Mouse (Mus musculus) heart, embryonic 12.5 days (tissue): ENCODE results near the gene Pltp. TPM values are rescaled to one million over a fixed set of nuclear protein-coding genes. Genes with fewer than 3 reads are reported as not detected.

Experiments
- ATAC-seq: fragments of 200-750 bp; cut with Nextera tagmentation; 2 replicates; pipeline ENCODE4 v1.8.0; 2017; ENCODE audit warnings: moderate TSS enrichment, moderate library complexity; ENCODE audit not compliant: insufficient number of reproducible peaks, low FRiP score
- H3K27ac ChIP-seq: fragments of 300-500 bp; sonication (generic); 2 replicates; pipeline ENCODE4 v1.5.1; 2016; ENCODE audit warnings: mild to moderate bottlenecking, moderate library complexity; ENCODE audit not compliant: poor library complexity, severe bottlenecking
- H3K27me3 ChIP-seq: fragments of 300-500 bp; sonication (generic); replicated peaks from 2 replicates; pipeline ENCODE4 v1.6.1; 2016; ENCODE audit warnings: mild to moderate bottlenecking, moderate library complexity
- H3K36me3 ChIP-seq: fragments of 300-500 bp; sonication (generic); 2 replicates; pipeline ENCODE4 v1.6.1; 2016; ENCODE audit warnings: mild to moderate bottlenecking, moderate library complexity
- H3K4me1 ChIP-seq: fragments of 300-500 bp; sonication (generic); replicated peaks from 2 replicates; pipeline ENCODE4 v1.6.1; 2016; ENCODE audit warnings: mild to moderate bottlenecking
- H3K4me2 ChIP-seq: fragments of 300-500 bp; sonication (generic); 2 replicates; pipeline ENCODE4 v1.6.1; 2016; ENCODE audit warnings: mild to moderate bottlenecking, moderate library complexity
- H3K4me3 ChIP-seq: fragments of 300-500 bp; sonication (generic); 2 replicates; pipeline ENCODE4 v1.5.1; 2016; ENCODE audit warnings: mild to moderate bottlenecking
- H3K9ac ChIP-seq: fragments of 300-500 bp; sonication (generic); 2 replicates; pipeline ENCODE4 v1.6.1; 2016; ENCODE audit warnings: mild to moderate bottlenecking, moderate library complexity
- H3K9me3 ChIP-seq: fragments of 300-500 bp; sonication (generic); replicated peaks from 2 replicates; pipeline ENCODE4 v1.6.1; 2016; ENCODE audit warnings: mild to moderate bottlenecking, moderate library complexity
- WGBS: fragments of 180-500 bp; shearing (Covaris S2); methylation state at CpG from one replicate; pipeline ENCODE4 v1.1.7; 2016; 5-methylcytosine and 5-hydroxymethylcytosine counted together
- polyA plus RNA-seq: library from polyadenylated mRNA; unstranded; fragments of >200 nt; fragmentation: Nextera tagmentation; extraction: Ambion mirVana; gene quantifications from 2 replicates; pipeline ENCODE4 v1.2.1, GENCODE M21; 2016

Gene Pltp
- polyA plus RNA-seq, 1 experiment from 2014 or later = 9.9 TPM

DNA sequence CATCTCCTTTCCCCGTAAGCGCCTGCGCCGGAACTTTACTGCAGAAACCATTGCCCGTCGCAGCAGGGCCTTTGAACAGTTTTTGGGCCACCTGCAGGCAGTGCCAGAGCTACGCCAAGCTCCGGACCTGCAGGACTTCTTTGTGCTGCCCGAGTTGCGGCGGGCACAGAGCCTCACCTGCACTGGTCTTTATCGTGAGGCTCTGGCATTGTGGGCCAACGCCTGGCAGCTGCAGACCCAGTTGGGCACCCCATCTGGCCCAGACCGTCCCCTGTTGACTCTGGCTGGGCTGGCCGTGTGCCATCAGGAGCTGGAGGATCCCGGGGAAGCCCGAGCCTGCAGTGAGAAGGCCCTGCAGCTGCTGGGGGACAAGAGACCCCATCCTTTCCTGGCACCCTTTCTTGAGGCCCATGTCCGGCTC lies 65.7 kb downstream of the Pltp start:
- no peak overlapping the region for H3K4me3 ChIP-seq
- no peaks in the 10 kb centered on the region for H3K9me3 ChIP-seq
- H3K27me3 ChIP-seq = no peaks in the 10 kb centered on the region
- H3K4me1 ChIP-seq = peaks cover 31% of the 10 kb centered on the region
- H3K27ac ChIP-seq = no peak overlapping the region
- H3K9ac ChIP-seq = no peak overlapping the region
- WGBS = 87% methylated on average over 18 of the region's 18 CpGs
- ATAC-seq = no peak
- H3K36me3 ChIP-seq = peaks cover 72% of the 10 kb centered on the region
- H3K4me2 ChIP-seq = no peak overlapping the region

DNA sequence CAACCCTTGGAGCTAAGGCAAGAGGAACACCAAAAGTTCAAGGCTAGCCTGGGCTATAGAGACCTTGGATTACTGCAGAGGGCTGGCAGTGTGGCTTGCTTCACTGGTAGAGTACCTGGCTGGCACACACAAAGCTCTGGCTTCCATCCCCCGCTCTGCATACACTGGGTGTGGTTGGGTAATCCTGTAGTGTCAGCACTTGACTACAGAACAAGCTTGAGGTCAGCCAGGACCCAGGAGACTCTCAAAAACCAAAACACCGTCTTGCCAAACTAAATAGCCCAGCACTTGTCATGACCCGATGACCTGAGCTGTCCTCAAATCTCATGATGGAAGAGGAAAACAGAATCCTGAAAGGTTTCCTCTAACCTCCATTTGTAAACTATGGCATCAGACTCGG lies 67.1 kb downstream of the Pltp start:
- WGBS = 67% methylated on average over 4 of the region's 4 CpGs
- peaks cover 58% of the 10 kb centered on the region for H3K36me3 ChIP-seq

More for the DNA sequence above, 67.1 kb downstream of the Pltp start:
- Histone ChIP-seq H3K9me3 (no peaks in the 10 kb centered on the region), H3K9ac (no peak overlapping the region), H3K27ac (no peak overlapping the region), H3K4me3 (no peak overlapping the region), H3K4me2 (no peak overlapping the region), H3K4me1 (peaks cover 35% of the 10 kb centered on the region), H3K27me3 (no peaks in the 10 kb centered on the region)
- ATAC-seq = no peak

Other genes starting within 250 kb of the Pltp start
- gene Wfdc6b, start 244.2 kb downstream of the Pltp start, polyA plus RNA-seq = not detected in 2 replicates
- gene Wfdc8, start 244.1 kb downstream of the Pltp start, polyA plus RNA-seq = not detected in 2 replicates
- gene Wfdc16, start 218.9 kb downstream of the Pltp start, polyA plus RNA-seq = not detected in 2 replicates
- gene Wfdc10, start 201.7 kb downstream of the Pltp start, polyA plus RNA-seq = not detected in 2 replicates
- gene Wfdc9, start 201.1 kb downstream of the Pltp start, polyA plus RNA-seq = not detected in 2 replicates
- not detected in 2 replicates for gene Wfdc11, start 183.6 kb downstream of the Pltp start, polyA plus RNA-seq
- gene Wfdc13, start 172.6 kb downstream of the Pltp start, polyA plus RNA-seq = not detected in 2 replicates
- 0.35 TPM in 1 of 2 replicates, not detected in the other for gene Spint4, start 159.2 kb downstream of the Pltp start, polyA plus RNA-seq
- gene Spint5, start 142.4 kb downstream of the Pltp start, polyA plus RNA-seq = not detected in 2 replicates
- 0.32 and 0.71 TPM in 2 replicates for gene Wfdc3, start 111.8 kb downstream of the Pltp start, polyA plus RNA-seq
- 62.9 and 71.0 TPM in 2 replicates for gene Dnttip1, start 111.7 kb downstream of the Pltp start, polyA plus RNA-seq
- gene Ube2c, start 87.8 kb downstream of the Pltp start, polyA plus RNA-seq = 455 and 459 TPM in 2 replicates
- gene Tnnc2, start 77.7 kb downstream of the Pltp start, polyA plus RNA-seq = 0.36 and 1.6 TPM in 2 replicates
- 30.8 and 31.7 TPM in 2 replicates for gene Snx21, start 71.9 kb downstream of the Pltp start, polyA plus RNA-seq
- gene Acot8, start 52.8 kb downstream of the Pltp start, polyA plus RNA-seq = 14.9 and 16.1 TPM in 2 replicates
- gene Zswim3, start 52.6 kb downstream of the Pltp start, polyA plus RNA-seq = 5.4 and 6.7 TPM in 2 replicates
- gene Zswim1, start 35.0 kb downstream of the Pltp start, polyA plus RNA-seq = 9.8 and 10.1 TPM in 2 replicates
- not detected in 2 replicates for gene Spata25, start 29.2 kb downstream of the Pltp start, polyA plus RNA-seq
- 169 and 175 TPM in 2 replicates for gene Ctsa, start 24.8 kb downstream of the Pltp start, polyA plus RNA-seq
- gene Neurl2, start 24.3 kb downstream of the Pltp start, polyA plus RNA-seq = 45.0 and 45.5 TPM in 2 replicates
- gene Pcif1, start 21.6 kb upstream of the Pltp start, polyA plus RNA-seq = 52.1 and 53.1 TPM in 2 replicates
- 11.4 and 12.2 TPM in 2 replicates for gene Zfp335, start 54.0 kb upstream of the Pltp start, polyA plus RNA-seq
- 0.42 TPM in 2 replicates for gene Mmp9, start 83.1 kb upstream of the Pltp start, polyA plus RNA-seq
- gene Slc12a5, start 103.1 kb upstream of the Pltp start, polyA plus RNA-seq = 0.82 and 1.3 TPM in 2 replicates
- 50.6 and 55.8 TPM in 2 replicates for gene Ncoa5, start 177.2 kb upstream of the Pltp start, polyA plus RNA-seq
- gene Cd40, start 197.9 kb upstream of the Pltp start, polyA plus RNA-seq = 7.2 and 7.7 TPM in 2 replicates
- gene 1700025C18Rik, start 233.0 kb upstream of the Pltp start, polyA plus RNA-seq = not detected in 2 replicates